Mouse (Mus musculus) gastrocnemius, postnatal 4 days (tissue): ENCODE measurements at regions not wholly inside any gene's neighbourhood (a gene's known extent, or its start where the extent isn't known, plus 50 kb on each side); places are given as distances from the start of the nearest gene placed in this dataset.

Source experiments
- DNase-seq, 2 experiments: peaks; one replicate each; pipeline ENCODE4 v3.0.0; 2021 to 2022; ENCODE audit warnings: low spot score in 2 of 2, mixed read lengths in 2 of 2

- DNase-seq = no peak
Measured at GRCm38 (mm10) chr13:47398976-47399375, 276.5 kb downstream of the Rnf144b start.

DNA sequence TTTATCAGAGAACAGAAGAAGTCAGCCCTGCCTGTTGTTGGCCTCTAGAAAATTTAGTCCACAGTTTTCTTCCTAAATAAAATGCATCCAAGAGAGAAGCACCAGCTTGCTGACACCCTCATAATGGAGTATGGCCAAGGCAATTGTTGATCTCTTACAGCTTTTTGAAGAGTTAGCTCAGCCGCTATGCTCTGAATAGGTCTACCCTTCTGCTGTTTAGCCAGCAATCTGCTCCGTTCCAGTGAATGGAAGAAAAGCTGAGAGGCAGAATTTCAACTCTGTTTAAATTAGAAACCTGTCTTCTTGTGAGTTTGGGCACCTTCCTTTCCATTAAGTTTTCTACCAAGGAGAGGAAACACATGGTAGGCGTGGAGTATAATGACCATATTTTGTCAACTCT, 290.8 kb downstream of the Rnf144b start:
- DNase-seq = no peak

GRCm38 (mm10) chr13:47413940-47414339, 291.5 kb downstream of the Rnf144b start:
- DNase-seq = no peak

- DNase-seq = no peak
Measured at GRCm38 (mm10) chr13:47429856-47430365, 307.5 kb downstream of the Rnf144b start.

- DNase-seq = no peak
Measured at GRCm38 (mm10) chr13:47430409-47430808, 308.0 kb downstream of the Rnf144b start.

- DNase-seq = peak in 1 of 2 experiments; percentile 16
Measured at GRCm38 (mm10) chr13:47435631-47436030, 313.2 kb downstream of the Rnf144b start.

GRCm38 (mm10) chr13:47444876-47445275, 322.4 kb downstream of the Rnf144b start:
- no peak for DNase-seq

GRCm38 (mm10) chr13:47452186-47452760, 329.8 kb downstream of the Rnf144b start:
- no peak for DNase-seq

DNA sequence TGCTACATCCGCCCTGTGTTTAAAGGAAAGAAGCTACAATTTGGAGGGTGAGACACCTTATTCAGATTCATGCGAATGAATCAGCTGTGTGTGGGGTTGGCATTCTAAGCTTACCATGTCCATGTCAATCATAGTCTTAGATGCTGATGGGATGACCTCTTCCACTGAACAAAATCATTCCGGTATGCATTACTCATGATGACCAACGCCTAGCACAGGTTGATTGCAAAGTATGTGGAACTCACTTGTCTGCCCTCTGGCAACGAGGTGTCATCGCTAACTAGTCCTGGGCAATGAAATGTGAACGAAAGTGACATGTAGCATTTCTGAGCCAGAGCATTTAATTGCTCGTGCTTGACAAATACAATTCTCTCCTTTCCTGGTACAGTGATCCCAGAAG, 339.7 kb downstream of the Rnf144b start:
- DNase-seq = no peak

DNA sequence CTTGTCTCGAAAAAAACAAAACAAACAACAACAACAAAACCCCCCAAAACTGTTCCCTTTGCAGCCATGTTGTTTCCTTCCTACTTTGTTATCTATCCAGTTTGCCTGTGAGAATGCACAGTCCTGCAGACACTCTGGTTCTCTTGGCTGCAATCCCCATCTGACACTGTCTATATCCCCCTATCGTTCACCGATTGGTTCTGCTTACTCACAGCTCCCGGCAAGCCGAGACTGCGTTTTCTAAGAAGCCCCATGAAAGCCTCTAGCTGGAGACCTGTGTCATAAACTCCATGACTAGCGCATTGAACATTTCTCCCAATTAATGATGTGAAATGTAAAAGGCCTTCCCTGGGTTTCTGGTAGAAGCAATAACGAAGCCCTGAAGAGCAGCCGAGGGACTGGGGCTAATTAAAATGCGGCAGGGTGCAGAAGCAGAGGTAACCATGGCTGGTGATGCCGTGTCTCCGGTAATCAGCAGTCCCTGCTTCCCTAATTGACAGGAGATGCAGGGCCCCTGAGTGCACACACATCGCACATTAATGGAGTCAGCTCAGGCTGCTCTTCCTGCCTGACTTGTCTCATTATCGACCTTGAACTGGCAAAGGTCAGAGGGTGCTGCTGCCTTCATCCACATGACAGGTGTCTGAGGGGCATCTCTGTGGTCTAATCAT, 349.2 kb downstream of the Rnf144b start:
- no peak for DNase-seq

- no peak for DNase-seq
Measured at GRCm38 (mm10) chr13:47480159-47480558, 357.7 kb downstream of the Rnf144b start.

GRCm38 (mm10) chr13:47484819-47485218, 362.4 kb downstream of the Rnf144b start:
- no peak for DNase-seq

DNA sequence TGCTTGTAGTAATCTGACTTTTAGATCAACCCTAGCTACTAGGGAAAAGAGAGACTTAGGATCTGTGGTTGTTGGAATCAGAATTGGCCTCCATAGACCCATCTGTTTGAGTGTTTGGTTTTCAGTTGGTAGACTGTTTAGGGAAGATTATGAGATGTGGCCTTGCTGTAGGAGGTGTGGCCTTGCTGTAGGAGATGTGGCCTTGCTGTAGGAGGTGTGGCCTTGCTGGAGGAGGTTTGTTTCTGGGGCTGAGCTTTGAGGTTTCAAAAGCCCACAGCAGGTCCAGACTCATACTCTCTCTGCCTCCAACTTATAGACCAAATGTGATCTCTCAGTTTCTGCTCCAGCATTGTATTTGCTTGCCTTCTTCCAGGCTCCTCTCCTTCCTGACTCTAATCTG, 363.7 kb downstream of the Rnf144b start:
- DNase-seq = no peak

DNA sequence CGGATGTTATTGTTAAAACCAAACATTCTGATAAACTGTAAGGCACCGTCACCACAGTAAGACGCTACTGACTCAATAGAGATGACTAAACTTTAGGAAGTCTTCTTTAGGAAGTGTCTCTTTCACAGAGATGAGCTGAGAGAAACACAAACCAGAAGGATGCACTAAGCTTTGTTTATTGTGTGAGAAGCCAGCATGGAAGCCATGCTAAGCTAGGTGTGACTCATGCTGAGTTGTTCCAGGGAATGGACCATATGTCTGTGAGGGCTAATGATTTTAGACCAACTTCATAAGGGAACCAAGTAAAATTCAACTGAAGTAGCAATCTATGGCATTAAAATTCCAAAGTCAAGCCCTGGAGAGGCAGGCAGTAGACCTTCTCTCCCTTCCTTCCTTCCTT, 364.2 kb downstream of the Rnf144b start:
- no peak for DNase-seq

GRCm38 (mm10) chr13:47505380-47505955, 383.0 kb downstream of the Rnf144b start:
- DNase-seq = no peak

- DNase-seq = no peak
Measured at GRCm38 (mm10) chr13:47532935-47533334, 410.5 kb downstream of the Rnf144b start.

GRCm38 (mm10) chr13:47537156-47537555, 414.7 kb downstream of the Rnf144b start:
- DNase-seq = no peak

GRCm38 (mm10) chr13:47549626-47550025, 427.2 kb downstream of the Rnf144b start:
- no peak for DNase-seq

DNA sequence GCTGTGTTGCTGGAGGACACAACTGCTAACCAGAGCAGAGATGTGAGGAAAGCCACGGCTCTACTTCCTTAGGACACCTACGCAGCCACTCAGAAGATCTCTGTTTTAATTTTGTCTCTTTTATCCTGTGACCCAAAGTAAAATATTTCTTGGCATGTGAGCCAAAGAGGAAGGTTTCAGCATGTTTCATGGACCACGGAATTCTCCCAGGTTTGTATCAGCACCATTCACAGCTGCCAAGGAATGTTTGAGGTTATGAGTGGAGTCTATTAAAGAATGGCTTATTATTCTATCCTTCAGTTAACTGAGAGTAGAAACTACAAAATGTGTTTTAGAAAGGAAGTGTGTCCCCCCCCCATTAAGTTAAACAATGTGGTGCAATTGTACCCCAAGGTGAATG, 429.8 kb downstream of the Rnf144b start:
- no peak for DNase-seq

GRCm38 (mm10) chr13:47554198-47554597, 431.7 kb downstream of the Rnf144b start:
- DNase-seq = no peak

GRCm38 (mm10) chr13:47557196-47557974, 434.9 kb downstream of the Rnf144b start:
- no peak for DNase-seq

- DNase-seq = no peak
Measured at GRCm38 (mm10) chr13:47562836-47563235, 440.4 kb downstream of the Rnf144b start.
